Mouse (Mus musculus): ENCODE measurements around the gene Rtcb. TPM values are rescaled to one million over a fixed set of nuclear protein-coding genes. Genes with fewer than 3 reads are reported as not detected.

Gene Rtcb
- polyA plus RNA-seq (2016; fragmentation: Nextera tagmentation; extraction: Ambion mirVana) = 182 and 185 TPM in 2 replicates

DNA sequence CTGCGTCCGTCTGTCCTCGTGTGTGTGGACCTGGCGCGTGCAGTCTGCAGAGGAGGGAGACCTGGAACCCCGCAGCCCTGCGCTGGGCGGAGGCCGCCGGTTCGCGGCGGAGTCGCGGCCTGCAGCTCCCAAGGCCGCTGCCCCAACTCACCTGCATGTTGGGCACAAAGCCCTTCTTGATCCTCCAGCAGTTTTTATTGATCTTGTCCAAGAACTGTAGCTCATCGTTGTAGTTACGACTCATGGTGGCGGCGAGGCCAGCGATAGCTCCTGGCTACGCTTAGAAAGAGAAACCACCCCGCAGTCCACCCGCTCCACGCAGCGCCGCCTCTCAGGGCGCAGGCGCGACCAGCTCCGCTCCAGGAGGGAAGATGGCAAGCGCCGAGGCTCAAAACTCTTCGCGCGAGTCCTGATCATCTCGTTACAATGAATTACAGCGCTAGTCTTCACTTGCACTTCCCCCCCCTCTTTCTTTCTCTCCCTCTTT lies at the start of gene Rtcb:
Gene Rtcb (minus strand): TSS at position 360 of the 487 bp plus-strand sequence.
- Histone ChIP-seq H3K4me3 (peak within 1 kb of the TSS; percentile 66), H3K4me1 (peaks cover 4% of the 10 kb centered on the region), H3K9ac (peak within 1 kb of the TSS; percentile 72), H3K27ac (no peak within 1 kb of the TSS), H3K27me3 (replicated peaks) (no peaks in the 10 kb centered on the region), H3K4me2 (replicated peaks) (peak within 1 kb of the TSS; percentile 78), H3K9me3 (no peaks in the 10 kb centered on the region), H3K36me3 (peaks cover 16% of the 10 kb centered on the region)
- WGBS = 0% methylated on average over 38 of the region's 38 CpGs
- ATAC-seq (ENCODE audit: low FRiP score, low read depth) = peak; percentile 93

DNA sequence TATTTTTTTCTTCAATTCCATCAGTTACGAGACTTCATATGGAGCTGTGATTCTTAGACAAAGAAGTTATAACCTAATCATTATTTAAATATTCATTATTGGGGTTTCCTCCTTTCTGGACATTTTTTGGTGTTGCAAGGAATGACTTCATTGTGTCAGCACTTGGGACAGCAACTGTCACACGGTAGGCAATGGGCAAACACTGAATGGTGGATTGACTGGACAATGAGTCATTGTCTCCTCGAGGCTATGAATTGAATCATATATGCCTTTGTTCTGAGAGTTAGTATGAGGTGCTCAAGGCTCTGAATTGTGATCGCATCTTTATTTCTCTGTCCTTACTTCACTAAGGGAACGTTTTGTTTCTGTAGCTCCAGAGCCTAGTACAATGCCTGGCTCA lies 48.8 kb upstream of the Rtcb start:
- Histone ChIP-seq H3K4me3 (no peak overlapping the region), H3K36me3 (no peaks in the 10 kb centered on the region), H3K27ac (no peak overlapping the region), H3K4me1 (no peaks in the 10 kb centered on the region), H3K4me2 (replicated peaks) (no peak overlapping the region), H3K27me3 (replicated peaks) (no peaks in the 10 kb centered on the region), H3K9ac (no peak overlapping the region), H3K9me3 (no peaks in the 10 kb centered on the region)
- no peak for ATAC-seq (ENCODE audit: low FRiP score, low read depth)
- 76% methylated on average over 5 of the region's 5 CpGs for WGBS

- ATAC-seq (ENCODE audit: low FRiP score, low read depth) = no peak
- H3K9me3 ChIP-seq = no peaks in the 10 kb centered on the region
- no peak overlapping the region for H3K27ac ChIP-seq
- H3K4me3 ChIP-seq = no peak overlapping the region
- H3K27me3 ChIP-seq (replicated peaks) = no peaks in the 10 kb centered on the region
- no peaks in the 10 kb centered on the region for H3K4me1 ChIP-seq
- H3K4me2 ChIP-seq (replicated peaks) = no peak overlapping the region
- no peak overlapping the region for H3K9ac ChIP-seq
- WGBS = 92% methylated on average over 4 of the region's 4 CpGs
- H3K36me3 ChIP-seq = no peaks in the 10 kb centered on the region
Observed at GRCm38 (mm10) chr10:86000447-86000846, 42.8 kb upstream of the Rtcb start.

DNA sequence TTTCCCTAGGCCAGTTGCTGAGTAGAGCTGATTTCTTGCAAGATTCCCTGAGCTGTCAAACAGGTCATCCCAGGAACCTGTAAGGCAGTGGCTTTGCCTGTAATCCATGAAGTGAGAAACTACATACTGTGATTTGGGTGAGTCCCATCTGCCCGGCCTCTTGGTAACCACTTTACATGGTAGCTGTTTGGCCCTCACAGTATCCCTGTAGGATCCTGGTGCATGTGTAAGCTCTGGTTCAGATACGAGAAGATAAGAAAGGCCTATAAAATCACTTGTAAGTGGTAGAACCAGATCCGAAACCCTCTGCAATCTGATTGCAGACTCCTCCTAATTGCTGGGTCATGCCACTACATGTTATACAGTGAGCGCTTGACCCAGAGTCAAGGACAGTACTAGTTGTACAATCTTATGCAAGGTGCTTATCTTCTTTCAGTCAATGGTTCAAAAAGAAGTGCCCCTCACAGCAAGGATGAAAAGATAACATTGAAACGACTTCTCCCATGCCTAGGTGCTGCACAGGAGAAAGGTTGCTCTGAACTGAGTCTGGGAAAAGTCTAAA lies 37.0 kb upstream of the Rtcb start:
- no peak for ATAC-seq (ENCODE audit: low FRiP score, low read depth)
- Histone ChIP-seq H3K36me3 (no peaks in the 10 kb centered on the region), H3K27ac (no peak overlapping the region), H3K27me3 (replicated peaks) (no peaks in the 10 kb centered on the region), H3K4me2 (replicated peaks) (no peak overlapping the region), H3K4me3 (no peak overlapping the region), H3K9me3 (no peaks in the 10 kb centered on the region), H3K4me1 (no peaks in the 10 kb centered on the region), H3K9ac (no peak overlapping the region)
- 84% methylated on average over 5 of the region's 5 CpGs for WGBS

- no peaks in the 10 kb centered on the region for H3K4me1 ChIP-seq
- no peaks in the 10 kb centered on the region for H3K9me3 ChIP-seq
- H3K9ac ChIP-seq = no peak overlapping the region
- no peak overlapping the region for H3K4me3 ChIP-seq
- no peak overlapping the region for H3K4me2 ChIP-seq (replicated peaks)
- 92% methylated on average over 9 of the region's 9 CpGs for WGBS
- ATAC-seq (ENCODE audit: low FRiP score, low read depth) = no peak
- no peaks in the 10 kb centered on the region for H3K36me3 ChIP-seq
- H3K27me3 ChIP-seq (replicated peaks) = no peaks in the 10 kb centered on the region
- H3K27ac ChIP-seq = no peak overlapping the region
Observed at GRCm38 (mm10) chr10:85993836-85994235, 36.2 kb upstream of the Rtcb start.

DNA sequence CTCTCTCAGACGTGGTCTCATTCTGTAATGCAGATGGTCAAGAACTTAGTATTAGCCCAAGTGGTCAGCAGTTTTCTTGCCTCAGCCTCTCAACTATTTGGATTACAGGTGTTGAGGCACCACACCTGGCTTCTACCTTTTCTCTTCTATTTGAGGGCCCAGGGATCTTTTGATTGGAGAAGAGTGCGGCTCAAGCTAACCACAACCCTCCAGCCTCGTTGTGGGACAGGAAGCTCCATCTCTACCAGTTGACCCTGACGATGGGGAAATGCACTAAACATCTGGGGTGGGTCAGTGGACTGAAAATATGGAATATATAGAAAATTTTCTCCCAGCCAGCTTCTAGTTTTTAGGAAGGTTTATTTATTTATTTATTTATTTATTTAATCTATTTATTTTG lies 34.8 kb upstream of the Rtcb start:
- Histone ChIP-seq H3K9me3 (no peaks in the 10 kb centered on the region), H3K4me1 (no peaks in the 10 kb centered on the region), H3K4me2 (replicated peaks) (no peak overlapping the region), H3K9ac (no peak overlapping the region), H3K36me3 (no peaks in the 10 kb centered on the region), H3K27ac (no peak overlapping the region), H3K4me3 (no peak overlapping the region), H3K27me3 (replicated peaks) (no peaks in the 10 kb centered on the region)
- ATAC-seq (ENCODE audit: low FRiP score, low read depth) = no peak
- 87% methylated on average over 4 of the region's 4 CpGs for whole genome bisulfite sequencing

- Histone ChIP-seq H3K9me3 (no peaks in the 10 kb centered on the region), H3K4me2 (replicated peaks) (no peak overlapping the region), H3K4me1 (no peaks in the 10 kb centered on the region), H3K27ac (no peak overlapping the region), H3K27me3 (replicated peaks) (no peaks in the 10 kb centered on the region), H3K36me3 (no peaks in the 10 kb centered on the region), H3K4me3 (no peak overlapping the region), H3K9ac (no peak overlapping the region)
- no peak for ATAC-seq (ENCODE audit: low FRiP score, low read depth)
- WGBS = 79% methylated on average over 6 of the region's 6 CpGs
Observed at GRCm38 (mm10) chr10:85989412-85990115, 31.9 kb upstream of the Rtcb start.

- Histone ChIP-seq H3K27me3 (replicated peaks) (no peaks in the 10 kb centered on the region), H3K4me2 (replicated peaks) (no peak overlapping the region), H3K36me3 (no peaks in the 10 kb centered on the region), H3K27ac (no peak overlapping the region), H3K4me1 (no peaks in the 10 kb centered on the region), H3K9ac (no peak overlapping the region), H3K4me3 (no peak overlapping the region), H3K9me3 (no peaks in the 10 kb centered on the region)
- ATAC-seq (ENCODE audit: low FRiP score, low read depth) = no peak
- WGBS = 86% methylated on average over 4 of the region's 4 CpGs
Observed at GRCm38 (mm10) chr10:85972915-85973314, 15.3 kb upstream of the Rtcb start.

- no peak overlapping the region for H3K9ac ChIP-seq
- no peak overlapping the region for H3K4me3 ChIP-seq
- no peaks in the 10 kb centered on the region for H3K27me3 ChIP-seq (replicated peaks)
- H3K36me3 ChIP-seq = no peaks in the 10 kb centered on the region
- WGBS = 91% methylated on average over 9 of the region's 9 CpGs
- no peak for ATAC-seq (ENCODE audit: low FRiP score, low read depth)
- H3K27ac ChIP-seq = no peak overlapping the region
- no peaks in the 10 kb centered on the region for H3K4me1 ChIP-seq
- no peak overlapping the region for H3K4me2 ChIP-seq (replicated peaks)
- H3K9me3 ChIP-seq = no peaks in the 10 kb centered on the region
Observed at GRCm38 (mm10) chr10:85971826-85972225, 14.2 kb upstream of the Rtcb start.

GRCm38 (mm10) chr10:85969894-85970620 lies 12.4 kb upstream of the Rtcb start:
- ATAC-seq (ENCODE audit: low FRiP score, low read depth) = no peak
- no peak overlapping the region for H3K9ac ChIP-seq
- H3K27me3 ChIP-seq (replicated peaks) = no peaks in the 10 kb centered on the region
- no peak overlapping the region for H3K4me3 ChIP-seq
- H3K4me1 ChIP-seq = no peaks in the 10 kb centered on the region
- H3K4me2 ChIP-seq (replicated peaks) = no peak overlapping the region
- no peak overlapping the region for H3K27ac ChIP-seq
- H3K36me3 ChIP-seq = no peaks in the 10 kb centered on the region
- no peaks in the 10 kb centered on the region for H3K9me3 ChIP-seq
- 39% methylated on average over 8 of the region's 8 CpGs for WGBS

DNA sequence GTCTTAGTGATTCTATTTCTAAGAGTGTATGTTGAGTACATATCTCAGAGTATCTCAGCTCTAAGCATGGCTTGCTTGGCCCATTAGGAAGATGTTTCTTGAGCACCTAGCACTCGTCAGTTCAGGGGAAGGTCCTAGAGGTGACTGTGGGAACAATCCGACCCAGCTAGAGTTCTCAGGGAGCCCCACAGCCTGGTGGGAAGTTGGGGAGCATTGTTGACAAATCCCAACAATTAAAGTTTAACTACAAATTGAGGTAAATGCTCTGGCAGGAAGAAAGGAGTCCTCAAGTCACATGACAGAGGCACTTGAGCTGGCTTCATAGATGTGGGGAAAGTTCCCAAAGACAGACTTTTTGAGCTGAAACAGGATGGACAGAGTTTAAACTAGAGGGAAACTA lies 11.1 kb upstream of the Rtcb start:
- H3K4me1 ChIP-seq = no peaks in the 10 kb centered on the region
- ATAC-seq (ENCODE audit: low FRiP score, low read depth) = no peak

GRCm38 (mm10) chr10:85968157-85968634 lies 10.6 kb upstream of the Rtcb start:
- Histone ChIP-seq H3K9me3 (no peaks in the 10 kb centered on the region), H3K27ac (no peak overlapping the region), H3K4me2 (replicated peaks) (no peak overlapping the region), H3K9ac (no peak overlapping the region), H3K4me1 (no peaks in the 10 kb centered on the region), H3K27me3 (replicated peaks) (no peaks in the 10 kb centered on the region), H3K36me3 (no peaks in the 10 kb centered on the region), H3K4me3 (no peak overlapping the region)
- 11% methylated on average over 7 of the region's 7 CpGs for WGBS
- peak; percentile 41; the same call in 1 of the 2 replicates for ATAC-seq (ENCODE audit: low FRiP score, low read depth)

More for the DNA sequence above, 11.1 kb upstream of the Rtcb start:
- whole genome bisulfite sequencing = 61% methylated on average over 2 of the region's 2 CpGs
- Histone ChIP-seq H3K36me3 (no peaks in the 10 kb centered on the region), H3K9me3 (no peaks in the 10 kb centered on the region), H3K4me3 (no peak overlapping the region), H3K27ac (no peak overlapping the region), H3K27me3 (replicated peaks) (no peaks in the 10 kb centered on the region), H3K4me2 (replicated peaks) (no peak overlapping the region), H3K9ac (no peak overlapping the region)
